Mouse (Mus musculus) MEL (cell line): ENCODE measurements around the gene Speer4d. TPM values are rescaled to one million over a fixed set of nuclear protein-coding genes. Genes with fewer than 3 reads are reported as not detected.
"Not testable (repeated sequence)": the region's sequence is repeated elsewhere in the genome, so short reads cannot be mapped to it uniquely, and the experiment has no call there.

Source experiments
- DNase-seq: peaks from one replicate; pipeline ENCODE4 v3.0.0; 2011; ENCODE audit warnings: low read depth, low spot score
- H3K27ac ChIP-seq: 2 replicates; pipeline ENCODE4 v1.5.1; 2012; ENCODE audit warnings: low read depth, mild to moderate bottlenecking, control low read depth, low read length, moderate library complexity; ENCODE audit not compliant: control insufficient read depth
- H3K27me3 ChIP-seq, 2 experiments: fragments of 150-350 bp in 1 of 2; sonication (generic) in 1 of 2; 2 replicates each; pipeline ENCODE4 v1.6.1; 2012; ENCODE audit warnings: low read length in 2 of 2, mild to moderate bottlenecking in 2 of 2, improper control_type of control experiment in 1 of 2, moderate library complexity in 1 of 2; ENCODE audit not compliant: insufficient read depth in 2 of 2, control insufficient read depth in 1 of 2
- H3K36me3 ChIP-seq, 2 experiments: 2 replicates each; pipeline ENCODE4 v1.6.1; 2012 to 2014; ENCODE audit warnings: low read length in 2 of 2, improper control_type of control experiment in 1 of 2, inconsistent platforms in 1 of 2, mild to moderate bottlenecking in 1 of 2; ENCODE audit not compliant: insufficient read depth in 2 of 2, control insufficient read depth in 1 of 2
- H3K4me1 ChIP-seq, 2 experiments: fragments of 150-350 bp in 1 of 2; sonication (generic) in 1 of 2; 2 replicates each; pipeline ENCODE4 v1.6.1; 2012; ENCODE audit warnings: low read length in 2 of 2, improper control_type of control experiment in 1 of 2, mild to moderate bottlenecking in 1 of 2; ENCODE audit not compliant: insufficient read depth in 2 of 2, control insufficient read depth in 1 of 2
- H3K4me3 ChIP-seq, 2 experiments: fragments of 150-350 bp in 1 of 2; sonication (generic) in 1 of 2; 2 replicates each; pipeline ENCODE4 v1.5.1; 2012; ENCODE audit warnings: low read depth in 2 of 2, low read length in 2 of 2, mild to moderate bottlenecking in 2 of 2, moderate library complexity in 2 of 2, control low read depth in 1 of 2, improper control_type of control experiment in 1 of 2; ENCODE audit not compliant: control insufficient read depth in 1 of 2, insufficient read depth in 1 of 2
- H3K79me2 ChIP-seq: 2 replicates; pipeline ENCODE4 v1.6.1; 2012; ENCODE audit warnings: mild to moderate bottlenecking, low read length, moderate library complexity; ENCODE audit not compliant: control insufficient read depth, poor library complexity, insufficient read depth
- H3K9ac ChIP-seq: 2 replicates; pipeline ENCODE4 v1.6.1; 2012; ENCODE audit warnings: low read depth, mild to moderate bottlenecking, control low read depth, low read length, moderate library complexity; ENCODE audit not compliant: control insufficient read depth, poor library complexity, severe bottlenecking
- H3K9me3 ChIP-seq: fragments of 150-350 bp; sonication (generic); replicated peaks from 2 replicates; pipeline ENCODE4 v1.6.1; 2012; ENCODE audit warnings: mild to moderate bottlenecking, low read length, improper control_type of control experiment, moderate library complexity; ENCODE audit not compliant: insufficient read depth
- CTCF ChIP-seq, 3 experiments: IDR thresholded peaks in 2 of 3; conservative IDR thresholded peaks in 1 of 3; 2 replicates each; pipeline ENCODE4 v1.5.1; 2011 to 2012; ENCODE audit warnings: low read length in 3 of 3, low read depth in 2 of 3, mild to moderate bottlenecking in 2 of 3, improper control_type of control experiment in 1 of 3, inconsistent platforms in 1 of 3, mixed read lengths in 1 of 3, moderate library complexity in 1 of 3; ENCODE audit not compliant: control insufficient read depth in 1 of 3, insufficient read depth in 1 of 3, poor library complexity in 1 of 3, severe bottlenecking in 1 of 3
- polyA plus RNA-seq, 2 experiments: library from polyadenylated mRNA; stranded (reverse) in 1 of 2; unstranded in 1 of 2; fragments of >175 nt in 1 of 2; fragments of >200 nt in 1 of 2; gene quantifications; 2 replicates each; pipeline versions ENCODE4 v1.2.1 to v1.2.4; 2012; ENCODE audit warnings: low replicate concordance in 2 of 2, low read depth in 1 of 2; ENCODE audit not compliant: insufficient read length in 2 of 2, insufficient read depth in 1 of 2, missing spikeins in 1 of 2
- total RNA-seq: library from RNA; depleted of rRNA; stranded (reverse); fragments of 300-350 nt; gene quantifications from 2 replicates; pipeline ENCODE4 v1.2.3, GENCODE M21; 2012

Speer4d gene
- total and polyA plus RNA-seq, 3 experiments, result not detected

- H3K4me1 ChIP-seq, H3K79me2 ChIP-seq, H3K36me3 ChIP-seq, H3K27ac ChIP-seq, H3K4me3 ChIP-seq, H3K9ac ChIP-seq, H3K27me3 ChIP-seq, DNase-seq, H3K9me3 ChIP-seq: not testable (repeated sequence)
Measured at GRCm38 (mm10) chr5:15603585-15603984, 15.3 kb upstream of the Speer4d start.

- not testable (repeated sequence) for H3K36me3 ChIP-seq, H3K9ac ChIP-seq, H3K4me3 ChIP-seq, DNase-seq, H3K4me1 ChIP-seq, H3K79me2 ChIP-seq, H3K27ac ChIP-seq, H3K9me3 ChIP-seq, H3K27me3 ChIP-seq
Measured at GRCm38 (mm10) chr5:15606677-15607076, 12.2 kb upstream of the Speer4d start.

- H3K36me3 ChIP-seq, H3K9me3 ChIP-seq, H3K4me1 ChIP-seq, H3K4me3 ChIP-seq, H3K79me2 ChIP-seq, H3K27me3 ChIP-seq, H3K9ac ChIP-seq, H3K27ac ChIP-seq: not testable (repeated sequence)
- peak; percentile 15 for DNase-seq
- TF ChIP-seq CTCF (IDR thresholded peaks at IDR 0.05 in 2 of 3, conservative IDR thresholded peaks at IDR 0.05 in 1 of 3; ENCODE audit: control insufficient read depth in 1 of 3, insufficient read depth in 1 of 3, low read depth in 2 of 3, low read length in 3 of 3, poor library complexity in 1 of 3, severe bottlenecking in 1 of 3), result peak in 1 of 3 experiments; percentile 22; a peak in 1 of 6 replicates
Measured at GRCm38 (mm10) chr5:15610695-15611094, 8.2 kb upstream of the Speer4d start.

- not testable (repeated sequence) for H3K27ac ChIP-seq, H3K4me3 ChIP-seq, DNase-seq, H3K79me2 ChIP-seq, H3K9ac ChIP-seq, H3K36me3 ChIP-seq, H3K27me3 ChIP-seq, H3K9me3 ChIP-seq, H3K4me1 ChIP-seq
Measured at GRCm38 (mm10) chr5:15616195-15616594, 2.7 kb upstream of the Speer4d start.

GRCm38 (mm10) chr5:15628136-15628535, 9.3 kb downstream of the Speer4d start:
- H3K9ac ChIP-seq, result not testable (repeated sequence)

More at GRCm38 (mm10) chr5:15628136-15628535, 9.3 kb downstream of the Speer4d start:
- H3K4me3 ChIP-seq, H3K36me3 ChIP-seq, H3K27ac ChIP-seq, H3K4me1 ChIP-seq, H3K9me3 ChIP-seq, DNase-seq, H3K27me3 ChIP-seq, H3K79me2 ChIP-seq: not testable (repeated sequence)
